Mouse (Mus musculus): ENCODE measurements around the gene Caprin2. TPM values are rescaled to one million over a fixed set of nuclear protein-coding genes. Genes with fewer than 3 reads are reported as not detected.

Gene Caprin2
- 8.0 TPM for polyA plus RNA-seq (2014; fragmentation: Illumina TruSeq; extraction: RNeasy Lipid Tissue Mini Kit (QIAGEN cat#74804); ENCODE audit: low read depth, low replicate concordance)

DNA sequence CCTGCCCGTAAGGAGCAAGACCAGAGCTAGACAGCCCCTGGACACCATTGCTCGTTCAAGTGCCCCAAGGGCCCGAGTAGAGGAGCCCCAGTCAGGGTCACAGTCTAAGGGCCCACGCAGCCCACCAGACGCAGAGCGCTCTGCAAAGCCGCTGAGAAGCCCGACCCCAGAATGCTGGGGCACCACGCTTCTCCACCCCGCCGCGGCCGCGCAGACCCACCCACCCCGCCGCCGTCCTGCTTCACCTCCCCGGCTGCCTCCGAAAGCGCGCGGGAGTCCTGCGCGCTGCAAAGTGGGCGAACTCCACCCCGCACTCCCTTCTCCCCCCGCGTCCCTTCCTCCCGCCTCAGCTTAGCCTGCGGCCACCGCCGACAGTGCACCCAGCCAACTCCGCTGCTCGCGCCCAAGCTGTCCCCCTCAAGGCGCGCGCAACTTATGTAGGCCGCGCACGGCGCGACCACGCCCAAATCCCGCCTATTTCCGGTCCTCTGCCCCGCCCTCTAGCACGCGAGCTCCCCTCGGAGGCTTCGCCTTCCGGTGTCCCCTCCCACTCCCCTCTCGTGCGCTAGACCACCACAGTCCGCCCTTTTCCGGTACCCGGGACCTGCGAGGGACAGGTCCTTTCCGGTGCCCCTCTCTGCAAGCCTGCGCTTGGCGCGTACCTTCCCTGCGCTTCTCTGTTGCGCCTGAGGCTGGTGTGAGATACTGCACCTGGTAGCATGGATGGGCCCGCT lies at the start of gene Caprin2:
Gene Caprin2, minus strand, starts transcription at position 465 of the 734 bp plus-strand sequence.

DNA sequence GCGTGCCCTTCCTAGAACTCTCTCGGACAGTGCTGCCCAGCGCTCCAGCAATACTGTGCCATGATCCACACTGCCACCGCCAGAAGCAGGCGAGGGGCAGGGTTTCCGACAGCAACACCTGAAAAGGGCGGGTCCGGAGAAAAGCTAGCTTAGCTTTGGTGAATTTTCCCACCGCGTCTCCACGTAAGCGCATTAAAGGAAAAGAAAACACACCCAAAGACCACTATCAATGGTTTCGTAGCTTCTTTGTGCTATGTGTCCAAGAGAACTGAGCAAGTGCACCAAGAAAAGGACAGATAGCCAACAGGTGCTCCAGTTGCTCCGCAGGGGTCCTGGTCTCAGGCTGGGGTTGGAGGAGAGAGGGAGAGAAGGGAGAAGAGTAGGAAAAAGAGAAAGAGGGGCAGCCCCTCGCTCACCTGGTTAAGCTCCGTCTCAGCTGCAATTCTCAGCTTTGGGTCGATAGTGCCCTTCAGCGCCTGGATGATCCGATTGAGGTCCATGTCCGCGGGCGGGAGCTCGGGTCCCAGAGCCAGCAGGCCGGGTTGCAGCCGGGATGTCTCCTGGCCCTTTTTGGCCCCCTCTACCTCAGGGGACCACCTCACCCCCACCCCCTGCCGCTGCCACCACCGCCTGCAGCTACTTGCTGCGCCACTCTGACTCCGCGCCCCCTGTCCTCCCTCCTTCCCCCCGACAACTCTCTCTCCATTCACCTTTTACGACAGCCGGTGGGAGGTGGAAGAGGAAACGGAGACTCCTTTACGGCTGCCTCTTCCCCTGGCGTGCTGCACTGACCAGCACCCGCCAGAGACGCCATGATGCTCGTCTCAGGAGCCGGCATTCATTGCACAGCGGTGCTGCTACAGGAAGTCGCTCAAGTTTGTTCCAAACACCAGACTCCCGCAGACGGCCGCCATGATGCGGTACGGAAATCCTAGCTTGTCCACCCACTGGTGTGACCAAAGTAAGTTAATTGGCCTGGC lies 65.0 kb downstream of the Caprin2 start, which contains the start of gene Ipo8:
Gene Ipo8, minus strand, starts transcription at position 720 of the 980 bp plus-strand sequence.

Other genes with a start within 250 kb of the Caprin2 start
- 17.7 TPM for gene Ipo8, start 64.8 kb downstream of the Caprin2 start, polyA plus RNA-seq (2014; fragmentation: Illumina TruSeq; extraction: RNeasy Lipid Tissue Mini Kit (QIAGEN cat#74804); ENCODE audit: low read depth, low replicate concordance)
- gene Sinhcaf, start 50.2 kb upstream of the Caprin2 start, polyA plus RNA-seq (2014; fragmentation: Illumina TruSeq; extraction: RNeasy Lipid Tissue Mini Kit (QIAGEN cat#74804); ENCODE audit: low read depth, low replicate concordance): 2.7 TPM
- gene Dennd5b, start 205.4 kb upstream of the Caprin2 start, polyA plus RNA-seq (2014; fragmentation: Illumina TruSeq; extraction: RNeasy Lipid Tissue Mini Kit (QIAGEN cat#74804); ENCODE audit: low read depth, low replicate concordance): 6.5 TPM
- not detected for gene Gm10203, start 233.9 kb upstream of the Caprin2 start, polyA plus RNA-seq (2014; fragmentation: Illumina TruSeq; extraction: RNeasy Lipid Tissue Mini Kit (QIAGEN cat#74804); ENCODE audit: low read depth, low replicate concordance)
- 48.1 TPM for gene Etfbkmt, start 243.6 kb upstream of the Caprin2 start, polyA plus RNA-seq (2014; fragmentation: Illumina TruSeq; extraction: RNeasy Lipid Tissue Mini Kit (QIAGEN cat#74804); ENCODE audit: low read depth, low replicate concordance)